Mouse (Mus musculus) small intestine, adult 10 weeks (tissue): ENCODE data around the gene St5. TPM values are rescaled to one million over a fixed set of nuclear protein-coding genes. Genes with fewer than 3 reads are reported as not detected.

Experiments used
- polyA plus RNA-seq: library from polyadenylated mRNA; stranded (reverse); fragments of 350-450 nt; fragmentation: Illumina TruSeq; extraction: RNeasy Lipid Tissue Mini Kit (QIAGEN cat#74804); gene quantifications from one replicate; pipeline ENCODE4 v1.2.3, GENCODE M21; 2014; ENCODE audit warnings: low replicate concordance

Gene St5
- polyA plus RNA-seq = 30.9 TPM

DNA sequence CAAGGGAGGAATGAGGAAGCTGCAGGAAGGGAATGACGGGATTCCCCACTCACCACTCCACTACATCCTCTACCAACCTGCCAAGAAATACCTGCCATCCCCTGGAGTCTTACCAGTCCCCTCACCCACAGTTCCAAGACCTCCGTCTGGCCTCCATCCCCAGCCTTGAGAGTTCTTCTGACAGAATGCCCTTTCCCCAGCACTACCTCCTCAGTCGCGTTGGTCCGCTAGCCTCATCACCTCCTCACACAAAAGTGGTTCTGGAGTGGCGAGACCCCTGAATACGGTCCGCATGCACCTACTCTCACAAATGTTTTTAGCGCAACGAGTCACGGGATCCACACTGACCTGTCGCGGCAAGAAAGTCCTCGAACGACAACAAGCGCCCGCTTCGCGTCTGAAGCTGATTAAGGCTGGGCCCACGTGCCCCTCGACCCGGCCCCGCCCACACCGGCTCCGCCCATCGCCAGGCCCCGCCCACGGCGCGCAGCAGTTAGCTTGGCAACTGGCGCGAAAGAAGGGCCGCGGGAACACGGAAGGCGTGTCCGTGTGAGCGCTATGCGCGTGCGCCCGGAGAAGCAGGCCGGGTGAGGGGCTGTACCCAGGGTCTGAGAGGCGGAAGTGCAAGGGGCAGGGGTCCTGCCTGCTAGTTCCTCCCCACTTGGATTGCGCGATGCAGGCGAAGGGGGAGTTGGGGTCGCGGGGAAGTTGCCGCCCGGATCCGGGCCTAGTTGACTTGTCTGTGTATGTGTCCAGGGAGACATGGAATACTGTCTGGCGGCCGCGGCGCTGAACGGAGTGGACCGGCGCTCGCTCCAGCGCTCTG lies at the start of gene St5, which contains the start of gene Akip1:
St5 (minus strand) TSS at position 416 of the 826 bp plus-strand sequence.
Akip1 (plus strand) TSS at position 501 of the 826 bp plus-strand sequence.

GRCm38 (mm10) chr7:109752008-109752925 lies 48.9 kb upstream of the St5 start, which contains the start of gene Tmem9b:
Gene Tmem9b, minus strand, starts transcription at chr7:109752875.

GRCm38 (mm10) chr7:109731626-109732025 lies 28.2 kb upstream of the St5 start, which contains the start of gene Ascl3:
Gene Ascl3, minus strand, starts transcription at chr7:109731726.

DNA sequence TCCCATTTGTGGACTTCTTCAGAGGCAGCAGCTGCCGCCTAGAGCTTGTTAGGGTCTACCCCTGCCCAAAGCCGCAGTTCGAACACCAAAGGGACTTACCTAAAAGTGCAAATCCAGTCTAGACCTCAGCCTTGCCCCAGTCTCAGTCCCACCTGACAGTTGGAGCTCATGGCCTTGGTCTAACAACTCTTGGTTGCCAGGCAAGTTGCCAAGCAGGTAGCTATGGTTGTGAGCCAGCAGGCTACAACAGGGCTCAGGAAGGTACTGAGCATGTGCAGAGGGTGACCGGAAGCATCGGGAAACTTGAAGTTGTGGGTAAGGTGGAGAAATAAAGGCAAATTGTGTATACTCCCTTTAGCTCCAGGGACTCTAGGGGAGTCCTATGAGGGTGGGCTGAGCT lies 20.3 kb upstream of the St5 start, which contains the start of gene BC051019:
BC051019 (minus strand) TSS at position 154 of the 400 bp plus-strand sequence.

DNA sequence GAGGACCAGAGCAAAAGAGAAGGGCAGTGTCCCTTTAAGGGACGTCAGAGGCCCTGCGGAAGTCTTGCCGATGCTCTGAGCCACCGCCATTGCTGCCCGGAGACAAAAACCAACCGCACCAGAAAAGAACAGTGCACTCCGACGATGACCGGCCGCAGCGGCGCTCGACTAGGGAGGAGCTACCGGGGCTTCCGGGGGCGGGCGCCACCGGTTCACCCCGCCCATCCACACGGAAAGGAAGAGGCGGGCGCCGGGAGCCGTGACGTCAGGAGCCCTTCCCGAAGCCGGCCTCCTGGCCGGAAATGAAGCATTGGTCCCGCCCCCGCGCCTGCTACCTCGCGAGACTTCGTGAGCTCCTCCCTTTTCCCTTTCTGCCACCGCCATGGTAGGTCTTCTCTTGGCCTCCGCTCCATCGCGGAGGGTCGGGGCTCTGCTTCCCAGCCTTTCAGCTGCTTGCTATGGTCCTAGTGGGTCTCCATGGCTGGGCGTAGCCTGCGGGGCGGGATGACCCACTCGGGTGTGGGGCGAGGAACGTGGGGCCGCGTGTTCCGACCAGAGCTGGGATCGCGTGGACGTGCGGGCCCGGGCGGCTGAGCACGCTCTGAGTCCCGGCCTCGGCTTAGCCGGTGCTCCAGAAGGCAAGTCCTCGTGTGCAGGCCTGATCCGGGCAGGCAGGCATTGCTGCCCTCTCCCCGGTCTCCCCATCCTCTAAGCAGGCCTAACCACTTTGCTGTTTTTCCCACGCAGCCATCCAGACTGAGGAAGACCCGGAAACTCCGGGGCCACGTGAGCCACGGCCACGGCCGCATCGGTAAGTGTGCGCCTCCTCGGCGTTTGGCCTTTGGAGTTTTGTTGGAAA lies 184.3 kb downstream of the St5 start, which contains the start of gene Rpl27a:
Rpl27a (plus strand) TSS at position 310 of the 859 bp plus-strand sequence.

GRCm38 (mm10) chr7:109508034-109508433 lies 195.4 kb downstream of the St5 start, which contains the start of gene Trim66:
Gene Trim66, minus strand, starts transcription at chr7:109508134.

Other genes with a start within 250 kb of the St5 start
- gene Trim66, start 195.5 kb downstream of the St5 start, polyA plus RNA-seq = 0.04 TPM
- 87.4 TPM for gene Rpl27a, start 184.5 kb downstream of the St5 start, polyA plus RNA-seq
- 11.1 TPM for gene Akip1, start 85 bp upstream of the St5 start, polyA plus RNA-seq
- not detected for gene BC051019, start 20.2 kb upstream of the St5 start, polyA plus RNA-seq
- gene Ascl3, start 28.1 kb upstream of the St5 start, polyA plus RNA-seq = not detected
- 151 TPM for gene Tmem9b, start 49.3 kb upstream of the St5 start, polyA plus RNA-seq
- gene Nrip3, start 78.4 kb upstream of the St5 start, polyA plus RNA-seq = 1.0 TPM
- 0.26 TPM for gene Scube2, start 162.1 kb upstream of the St5 start, polyA plus RNA-seq